Mouse (Mus musculus) C2C12 (cell line): ENCODE results near the gene Lrrc75b.

ENCODE experiments used
- CEBPB ChIP-seq: IDR thresholded peaks from one replicate; pipeline ENCODE4 v1.6.1; 2011; ENCODE audit warnings: low read depth, mild to moderate bottlenecking, control low read depth, moderate library complexity
- CTCF ChIP-seq: IDR thresholded peaks from one replicate; pipeline ENCODE4 v1.5.1; 2011; ENCODE audit not compliant: control insufficient read depth, insufficient read depth, insufficient read length

DNA sequence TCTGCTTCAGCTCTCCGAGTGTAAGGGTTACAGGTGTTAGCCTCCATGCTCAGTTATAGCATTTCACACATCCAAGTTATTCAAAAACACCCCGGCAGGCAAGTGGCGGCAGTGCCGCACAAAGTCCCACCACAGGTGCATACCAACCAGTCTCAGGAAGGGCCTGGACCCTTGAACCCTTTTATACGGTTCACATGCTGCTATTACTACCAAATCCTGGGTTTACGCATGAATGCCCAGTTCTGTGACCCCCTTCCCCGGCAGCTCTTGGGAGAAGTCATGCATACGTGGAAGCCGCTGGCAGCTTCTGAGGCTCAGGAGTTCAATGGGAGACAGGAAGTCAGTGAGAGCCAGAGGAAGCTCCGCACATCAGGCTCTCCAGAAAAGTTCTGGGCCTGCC lies 13.1 kb upstream of the Lrrc75b start:
- TF ChIP-seq CTCF: no peak
- no peak for TF ChIP-seq CEBPB
